Mouse (Mus musculus) heart, embryonic 12.5 days (tissue): ENCODE measurements around the gene Mocs1. TPM values are rescaled to one million over a fixed set of nuclear protein-coding genes. Genes with fewer than 3 reads are reported as not detected.
A peak's percentile ranks its signal among the peaks of the same experiment; 100 is the strongest.

Source experiments
- ATAC-seq: fragments of 200-750 bp; cut with Nextera tagmentation; 2 replicates; pipeline ENCODE4 v1.8.0; 2017; ENCODE audit warnings: moderate TSS enrichment, moderate library complexity; ENCODE audit not compliant: insufficient number of reproducible peaks, low FRiP score
- H3K27ac ChIP-seq: fragments of 300-500 bp; sonication (generic); 2 replicates; pipeline ENCODE4 v1.5.1; 2016; ENCODE audit warnings: mild to moderate bottlenecking, moderate library complexity; ENCODE audit not compliant: poor library complexity, severe bottlenecking
- H3K27me3 ChIP-seq: fragments of 300-500 bp; sonication (generic); replicated peaks from 2 replicates; pipeline ENCODE4 v1.6.1; 2016; ENCODE audit warnings: mild to moderate bottlenecking, moderate library complexity
- H3K36me3 ChIP-seq: fragments of 300-500 bp; sonication (generic); 2 replicates; pipeline ENCODE4 v1.6.1; 2016; ENCODE audit warnings: mild to moderate bottlenecking, moderate library complexity
- H3K4me1 ChIP-seq: fragments of 300-500 bp; sonication (generic); replicated peaks from 2 replicates; pipeline ENCODE4 v1.6.1; 2016; ENCODE audit warnings: mild to moderate bottlenecking
- H3K4me2 ChIP-seq: fragments of 300-500 bp; sonication (generic); 2 replicates; pipeline ENCODE4 v1.6.1; 2016; ENCODE audit warnings: mild to moderate bottlenecking, moderate library complexity
- H3K4me3 ChIP-seq: fragments of 300-500 bp; sonication (generic); 2 replicates; pipeline ENCODE4 v1.5.1; 2016; ENCODE audit warnings: mild to moderate bottlenecking
- H3K9ac ChIP-seq: fragments of 300-500 bp; sonication (generic); 2 replicates; pipeline ENCODE4 v1.6.1; 2016; ENCODE audit warnings: mild to moderate bottlenecking, moderate library complexity
- H3K9me3 ChIP-seq: fragments of 300-500 bp; sonication (generic); replicated peaks from 2 replicates; pipeline ENCODE4 v1.6.1; 2016; ENCODE audit warnings: mild to moderate bottlenecking, moderate library complexity
- WGBS: fragments of 180-500 bp; shearing (Covaris S2); methylation state at CpG from one replicate; pipeline ENCODE4 v1.1.7; 2016; 5-methylcytosine and 5-hydroxymethylcytosine counted together
- polyA plus RNA-seq: library from polyadenylated mRNA; unstranded; fragments of >200 nt; fragmentation: Nextera tagmentation; extraction: Ambion mirVana; gene quantifications from 2 replicates; pipeline ENCODE4 v1.2.1, GENCODE M21; 2016

Gene Mocs1
- polyA plus RNA-seq, 1 experiment from 2014 or later: 6.6 TPM

DNA sequence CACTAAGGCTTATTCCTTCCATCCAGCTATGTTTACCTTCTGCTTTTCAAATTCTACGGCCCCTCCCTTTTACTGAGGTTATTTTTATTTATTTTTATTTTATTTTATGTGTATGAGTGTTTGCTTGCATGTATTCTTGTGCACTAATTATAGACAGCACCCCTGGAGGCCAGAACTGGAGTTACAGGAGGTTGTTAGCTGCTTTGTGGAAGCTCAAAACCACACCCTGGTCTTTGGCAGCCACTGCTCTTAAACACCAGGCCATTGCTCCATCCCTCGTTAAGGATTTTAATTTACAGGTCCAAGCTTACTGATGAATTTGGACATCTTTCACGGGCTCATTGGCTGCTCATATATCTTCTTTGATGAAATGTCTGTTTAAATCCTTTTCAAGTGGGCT lies 14.6 kb upstream of the Mocs1 start:
- Histone ChIP-seq H3K27me3 (no peaks in the 10 kb centered on the region), H3K9ac (no peak overlapping the region), H3K9me3 (no peaks in the 10 kb centered on the region), H3K36me3 (no peaks in the 10 kb centered on the region), H3K27ac (no peak overlapping the region), H3K4me3 (no peak overlapping the region), H3K4me2 (no peak overlapping the region), H3K4me1 (no peaks in the 10 kb centered on the region)
- 53% methylated on average over 3 of the region's 3 CpGs for WGBS
- no peak for ATAC-seq

DNA sequence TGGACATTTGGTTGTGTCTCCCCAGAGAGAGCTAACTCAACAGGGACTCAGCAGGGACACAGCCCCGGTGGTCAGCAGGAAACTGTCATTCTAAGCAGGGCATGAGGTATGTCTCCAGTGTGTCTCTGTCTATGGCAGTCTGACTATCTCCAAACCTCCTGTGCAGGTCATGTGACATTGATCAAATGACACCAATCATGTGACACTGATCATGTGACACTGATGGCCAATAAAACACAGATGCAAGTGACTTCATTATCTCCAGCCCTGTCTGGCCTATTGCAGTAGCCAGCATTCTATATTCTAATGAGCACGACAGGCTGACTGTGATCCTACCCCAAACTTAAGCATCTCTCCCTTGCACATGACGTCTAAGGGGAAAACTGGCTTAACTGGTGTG lies 11.9 kb upstream of the Mocs1 start:
- H3K4me2 ChIP-seq: no peak overlapping the region

GRCm38 (mm10) chr17:49419813-49420212 lies 8.3 kb upstream of the Mocs1 start:
- Histone ChIP-seq H3K4me1 (no peaks in the 10 kb centered on the region), H3K9me3 (no peaks in the 10 kb centered on the region), H3K27ac (no peak overlapping the region), H3K4me2 (no peak overlapping the region), H3K9ac (no peak overlapping the region), H3K36me3 (no peaks in the 10 kb centered on the region), H3K27me3 (no peaks in the 10 kb centered on the region), H3K4me3 (no peak overlapping the region)
- ATAC-seq: no peak
- WGBS: 75% methylated on average over 6 of the region's 6 CpGs

More for the DNA sequence above, 11.9 kb upstream of the Mocs1 start:
- Histone ChIP-seq H3K27me3 (no peaks in the 10 kb centered on the region), H3K36me3 (no peaks in the 10 kb centered on the region), H3K9ac (no peak overlapping the region), H3K9me3 (no peaks in the 10 kb centered on the region), H3K27ac (no peak overlapping the region), H3K4me1 (no peaks in the 10 kb centered on the region), H3K4me3 (no peak overlapping the region)
- WGBS: 66% methylated on average over 3 of the region's 3 CpGs
- ATAC-seq: no peak

DNA sequence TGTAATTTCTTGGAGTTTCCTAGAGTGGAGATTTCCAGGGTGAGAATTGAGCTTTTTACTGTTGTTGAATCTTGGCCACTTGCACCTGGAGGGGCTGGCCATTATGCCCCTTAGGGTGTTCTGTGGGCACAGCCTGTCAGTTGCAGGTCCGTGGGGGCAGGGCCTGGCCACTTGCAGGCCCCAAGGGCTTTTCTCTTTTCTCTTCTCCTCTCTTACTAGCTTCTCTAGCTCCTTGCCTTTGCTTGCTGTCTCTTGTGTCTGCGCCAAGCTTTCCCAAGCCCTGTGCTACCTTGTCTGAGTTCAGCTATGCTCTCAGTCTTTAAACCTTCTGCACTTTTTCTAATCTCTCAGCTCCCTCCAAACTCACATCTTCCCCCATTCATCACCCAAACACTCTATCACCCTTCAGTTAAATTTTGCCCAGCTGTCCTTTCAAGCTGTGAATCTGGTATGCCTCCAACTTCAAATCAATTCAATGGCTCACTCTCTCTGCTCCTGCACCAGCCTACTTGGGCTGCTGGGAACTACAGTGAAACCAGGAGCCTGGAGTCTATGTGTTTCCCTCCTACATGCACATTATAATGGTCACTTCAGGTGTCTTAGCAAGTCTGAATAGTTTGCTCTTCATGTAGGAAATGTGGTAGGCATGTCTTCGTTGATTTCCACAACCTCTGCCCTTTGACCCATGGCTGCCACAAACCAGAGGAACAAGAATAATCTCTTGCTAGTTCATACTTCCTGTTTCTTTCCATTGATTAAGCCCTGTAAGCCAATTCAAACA lies 5.7 kb upstream of the Mocs1 start:
- Histone ChIP-seq H3K4me2 (no peak overlapping the region), H3K27me3 (no peaks in the 10 kb centered on the region), H3K36me3 (no peaks in the 10 kb centered on the region), H3K9me3 (no peaks in the 10 kb centered on the region), H3K4me1 (no peaks in the 10 kb centered on the region), H3K4me3 (no peak overlapping the region), H3K9ac (no peak overlapping the region), H3K27ac (no peak overlapping the region)
- no peak for ATAC-seq
- WGBS: 73% methylated on average over 3 of the region's 3 CpGs

GRCm38 (mm10) chr17:49423067-49423325 lies 5.2 kb upstream of the Mocs1 start:
- no peak overlapping the region for H3K27ac ChIP-seq
- ATAC-seq: no peak
- no peak overlapping the region for H3K4me2 ChIP-seq
- no peaks in the 10 kb centered on the region for H3K36me3 ChIP-seq
- H3K4me3 ChIP-seq: no peak overlapping the region
- no peaks in the 10 kb centered on the region for H3K4me1 ChIP-seq
- H3K9me3 ChIP-seq: no peaks in the 10 kb centered on the region
- H3K27me3 ChIP-seq: no peaks in the 10 kb centered on the region
- H3K9ac ChIP-seq: no peak overlapping the region
- WGBS: 76% methylated on average over 2 of the region's 2 CpGs

GRCm38 (mm10) chr17:49423872-49424271 lies 4.3 kb upstream of the Mocs1 start:
- H3K4me3 ChIP-seq: no peak overlapping the region
- H3K27me3 ChIP-seq: no peaks in the 10 kb centered on the region
- no peak overlapping the region for H3K4me2 ChIP-seq
- 82% methylated on average over 3 of the region's 3 CpGs for WGBS
- H3K9me3 ChIP-seq: no peaks in the 10 kb centered on the region
- ATAC-seq: no peak
- H3K36me3 ChIP-seq: no peaks in the 10 kb centered on the region
- H3K27ac ChIP-seq: no peak overlapping the region
- H3K4me1 ChIP-seq: peaks cover 3% of the 10 kb centered on the region
- no peak overlapping the region for H3K9ac ChIP-seq

DNA sequence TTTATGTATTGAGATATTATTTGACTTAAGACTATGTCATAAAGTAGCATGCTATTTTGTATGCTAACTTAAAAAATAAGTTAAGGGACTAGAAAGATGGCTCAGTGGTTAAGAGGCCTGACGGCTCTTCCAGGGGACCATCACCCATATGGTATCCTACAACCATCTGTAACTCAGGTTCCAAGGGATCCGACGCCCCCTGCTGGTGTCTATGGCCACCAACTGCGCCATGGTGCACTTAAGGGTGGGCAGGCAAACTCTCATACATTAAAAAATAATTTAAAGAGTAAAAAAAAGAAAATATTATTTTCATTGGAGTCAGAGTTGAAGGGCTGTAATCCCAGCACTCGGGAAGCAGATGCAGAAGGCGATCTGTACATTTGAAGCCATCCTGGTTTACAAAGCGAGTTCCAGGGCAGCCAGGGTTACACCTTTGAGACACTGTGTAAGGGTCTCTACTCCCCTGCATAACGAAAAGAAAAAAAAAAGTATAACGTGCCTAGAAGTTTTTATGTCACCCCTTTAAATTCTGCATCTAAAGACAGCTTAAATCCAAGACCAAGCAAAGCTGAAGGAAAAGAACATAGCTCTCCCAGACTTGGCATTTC lies 427 bp upstream of the Mocs1 start:
- Histone ChIP-seq H3K36me3 (no peaks in the 10 kb centered on the region; the same call in 1 of the 2 replicates), H3K9me3 (no peaks in the 10 kb centered on the region), H3K4me3 (peak overlapping the region; percentile 67), H3K27ac (no peak overlapping the region), H3K4me1 (peaks cover 33% of the 10 kb centered on the region), H3K9ac (no peak overlapping the region), H3K4me2 (peak overlapping the region; percentile 85), H3K27me3 (no peaks in the 10 kb centered on the region)
- ATAC-seq: no peak
- WGBS: 18% methylated on average over 9 of the region's 9 CpGs

DNA sequence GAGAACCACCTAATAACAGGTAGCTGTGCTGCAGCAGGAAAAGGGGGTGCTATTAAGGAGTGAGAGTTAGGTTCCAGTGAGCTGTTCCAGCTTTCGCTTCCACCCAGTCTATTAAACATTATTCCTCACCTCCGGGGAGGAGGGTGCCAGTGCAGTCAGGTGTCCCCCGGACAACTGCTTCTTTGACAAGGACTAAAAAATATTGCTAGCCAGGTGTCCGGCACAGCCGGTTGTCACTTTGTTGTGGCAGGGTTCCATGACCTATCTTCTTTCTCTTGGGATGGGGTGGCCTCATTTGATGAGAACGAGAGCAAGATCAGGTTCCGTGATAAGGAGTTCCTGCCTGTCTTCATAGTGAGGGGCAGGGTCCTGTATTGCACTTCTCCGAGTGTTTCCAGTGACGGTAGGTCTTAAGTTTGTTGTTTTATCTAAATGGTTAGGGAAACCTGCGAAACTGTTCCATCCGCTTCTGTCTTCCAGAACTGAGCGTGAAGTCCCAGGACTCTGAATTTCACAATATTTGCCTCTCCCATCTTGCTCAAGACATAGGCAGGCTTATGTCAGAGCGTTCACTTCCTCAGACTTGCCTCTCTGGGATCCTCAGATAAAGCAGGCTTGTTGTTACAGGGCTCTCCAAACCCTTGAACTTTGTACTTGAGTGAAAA lies 721 bp downstream of the Mocs1 start:
- Histone ChIP-seq H3K4me3 (peak overlapping the region; percentile 67), H3K9ac (peak overlapping the region; percentile 84), H3K4me2 (peak overlapping the region; percentile 85), H3K27me3 (no peaks in the 10 kb centered on the region), H3K36me3 (peaks cover 11% of the 10 kb centered on the region), H3K4me1 (peaks cover 34% of the 10 kb centered on the region), H3K9me3 (no peaks in the 10 kb centered on the region), H3K27ac (peak overlapping the region; percentile 9; the same call in 1 of the 2 replicates)
- ATAC-seq: no peak; the same call in 1 of the 2 replicates
- 40% methylated on average over 13 of the region's 13 CpGs for WGBS

DNA sequence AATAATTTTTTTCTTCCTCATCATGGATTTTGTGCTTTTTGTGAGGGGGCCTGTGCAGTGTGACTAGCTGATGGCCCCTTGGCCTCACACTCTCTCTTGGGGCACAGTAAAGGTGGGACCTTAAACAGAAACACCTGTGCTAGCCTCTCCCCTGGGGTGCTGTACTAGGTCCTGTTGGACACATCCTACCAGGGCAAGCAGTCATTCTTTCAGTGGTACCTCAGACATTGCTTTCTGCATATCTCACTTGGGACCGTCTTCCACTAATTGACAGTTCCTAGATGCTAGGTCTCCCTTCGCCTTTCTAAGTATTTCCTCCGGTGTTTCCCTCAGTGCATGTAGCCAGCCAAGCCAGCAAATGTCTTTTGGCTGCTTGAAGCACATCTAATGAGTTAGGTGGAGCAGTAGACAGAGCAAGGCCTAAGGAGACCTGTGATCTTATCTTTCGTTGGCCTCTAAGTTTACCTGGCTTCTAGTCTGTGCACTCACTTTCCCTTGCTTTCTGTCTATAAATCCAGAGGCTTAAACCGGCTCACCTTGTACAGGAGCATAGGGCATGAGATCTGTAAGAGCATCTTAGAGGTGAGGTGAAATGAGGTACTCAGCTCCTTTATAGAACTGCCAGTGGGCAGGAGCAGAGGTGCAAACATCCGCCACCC lies 1.4 kb downstream of the Mocs1 start:
- Histone ChIP-seq H3K4me2 (peak overlapping the region; percentile 85), H3K27ac (no peak overlapping the region), H3K36me3 (peaks cover 18% of the 10 kb centered on the region), H3K27me3 (no peaks in the 10 kb centered on the region), H3K9me3 (no peaks in the 10 kb centered on the region), H3K4me3 (peak overlapping the region; percentile 67; the same call in 1 of the 2 replicates), H3K9ac (no peak overlapping the region), H3K4me1 (peaks cover 34% of the 10 kb centered on the region)
- WGBS: 84% methylated on average over 6 of the region's 6 CpGs
- no peak for ATAC-seq

DNA sequence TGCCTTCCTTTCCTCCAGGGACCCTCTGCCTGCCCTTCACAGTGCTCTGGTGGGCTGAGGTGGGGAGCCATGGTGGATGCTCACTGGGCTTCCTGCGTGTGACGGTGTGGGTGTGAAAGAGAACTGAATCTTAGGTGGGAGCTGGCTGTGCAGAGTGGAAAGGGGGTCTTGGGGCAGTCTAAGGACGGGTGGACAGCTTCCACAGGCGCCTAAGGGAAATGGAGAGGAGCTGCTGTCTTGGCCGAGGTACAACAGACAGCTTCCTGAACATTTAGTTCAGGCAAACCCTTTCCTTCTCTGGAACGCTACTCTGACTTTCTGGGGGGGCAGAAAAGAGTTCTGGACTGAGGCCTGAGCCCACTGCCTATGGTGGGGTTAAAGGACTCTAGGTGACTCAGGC lies 2.0 kb downstream of the Mocs1 start:
- Histone ChIP-seq H3K27me3 (no peaks in the 10 kb centered on the region), H3K27ac (no peak overlapping the region), H3K4me2 (peak overlapping the region; percentile 85), H3K4me1 (peaks cover 34% of the 10 kb centered on the region), H3K9me3 (no peaks in the 10 kb centered on the region), H3K4me3 (no peak overlapping the region), H3K36me3 (peaks cover 23% of the 10 kb centered on the region), H3K9ac (no peak overlapping the region)
- ATAC-seq: no peak
- 68% methylated on average over 6 of the region's 6 CpGs for WGBS

GRCm38 (mm10) chr17:49431176-49431575 lies 3.0 kb downstream of the Mocs1 start:
- no peak overlapping the region for H3K4me2 ChIP-seq
- no peaks in the 10 kb centered on the region for H3K27me3 ChIP-seq
- no peak overlapping the region for H3K4me3 ChIP-seq
- 85% methylated on average over 6 of the region's 6 CpGs for WGBS
- H3K4me1 ChIP-seq: peaks cover 34% of the 10 kb centered on the region
- H3K9me3 ChIP-seq: 0 out of 2 replicates have a peak, but pooled peaks cover 4% of the 10 kb centered on the region
- H3K36me3 ChIP-seq: peaks cover 33% of the 10 kb centered on the region
- H3K27ac ChIP-seq: no peak overlapping the region
- H3K9ac ChIP-seq: no peak overlapping the region
- ATAC-seq: no peak
